Mouse (Mus musculus) skeletal muscle tissue, adult 2 months (tissue): ENCODE results near the gene Anp32a.

Experiments used
- DNase-seq: peaks from one replicate; pipeline ENCODE4 v3.0.0-alpha.2; 2012; ENCODE audit warnings: low read depth, low spot score

Gene Anp32a

GRCm38 (mm10) chr9:62401589-62401988 is 60.5 kb downstream of the Anp32a start:
- no peak for DNase-seq

- DNase-seq: no peak
Observed at GRCm38 (mm10) chr9:62406423-62407013, 65.4 kb downstream of the Anp32a start.

GRCm38 (mm10) chr9:62407357-62408146 is 66.5 kb downstream of the Anp32a start:
- no peak for DNase-seq

DNA sequence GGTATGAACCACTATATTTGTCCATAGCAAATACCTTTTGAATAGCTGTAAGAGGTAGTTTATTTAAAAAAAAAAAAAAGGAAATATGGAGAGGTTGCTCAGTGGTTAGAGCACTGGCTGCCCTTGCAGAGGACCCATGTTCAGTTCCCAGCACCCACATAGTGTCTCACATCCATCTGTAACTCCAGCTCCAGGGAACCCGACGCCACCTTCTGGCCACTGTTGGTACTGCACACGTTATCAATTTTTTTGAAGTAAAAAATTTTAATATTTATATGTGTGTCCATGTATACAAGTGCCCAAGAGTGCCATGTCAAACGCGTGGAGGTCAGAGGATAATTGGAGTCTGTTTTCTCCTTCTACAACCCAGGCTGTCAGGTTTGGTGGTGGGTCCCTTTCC is 77.6 kb downstream of the Anp32a start:
- no peak for DNase-seq

DNA sequence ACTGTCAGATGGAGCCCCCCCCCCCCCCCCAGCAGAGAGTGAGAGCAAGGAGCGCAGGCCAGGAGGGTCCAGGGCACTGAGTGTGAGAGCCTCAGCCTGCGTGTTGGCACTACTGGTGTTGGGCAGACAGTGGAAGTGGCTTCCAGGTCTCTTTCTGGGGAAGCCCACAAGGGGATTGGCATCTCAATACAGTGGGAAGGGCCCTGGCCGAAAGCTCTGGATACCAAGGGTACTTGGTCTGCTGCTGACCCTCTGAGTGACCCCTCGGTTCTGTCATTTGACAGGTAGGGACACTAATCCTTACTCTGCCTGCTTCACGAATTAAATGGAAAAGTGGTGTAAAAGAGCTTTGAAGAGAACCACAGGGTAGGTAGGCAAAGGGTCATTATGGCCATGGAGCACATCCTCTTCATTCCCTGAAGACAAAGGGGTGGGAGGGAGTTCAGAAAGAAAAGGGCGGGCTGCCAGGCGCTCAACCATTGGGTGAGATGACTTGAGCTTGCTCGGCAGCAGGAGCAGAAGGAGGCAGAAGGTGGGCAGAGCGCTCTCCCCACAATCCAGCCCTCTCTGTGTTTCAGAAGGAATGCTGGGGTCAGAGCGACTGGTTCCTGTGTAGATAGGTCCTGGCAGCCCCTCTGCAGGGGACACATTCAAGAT is 79.3 kb downstream of the Anp32a start:
- peak; percentile 45 for DNase-seq

DNA sequence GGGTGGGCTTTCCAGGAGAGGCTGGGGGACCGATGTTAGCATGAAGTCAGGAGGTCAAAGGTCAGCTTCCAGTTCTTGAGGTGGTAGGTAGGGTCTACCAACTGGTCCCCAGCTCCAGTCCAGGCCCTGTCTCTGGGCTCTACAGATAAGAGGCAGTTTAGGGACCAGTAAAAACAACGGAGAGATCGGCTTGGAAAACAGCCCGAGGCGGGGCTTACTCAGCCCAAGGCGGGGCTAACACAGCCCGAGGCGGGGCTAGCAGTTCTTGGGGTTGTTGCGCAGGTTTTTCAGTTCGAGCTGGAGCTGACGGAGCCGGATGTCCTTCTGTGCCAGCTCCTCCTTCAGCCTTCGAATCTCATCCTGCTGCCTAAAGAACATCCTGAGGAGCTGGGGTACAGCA is 79.9 kb downstream of the Anp32a start:
- DNase-seq: peak; percentile 69

- no peak for DNase-seq
Observed at GRCm38 (mm10) chr9:62421911-62422310, 80.8 kb downstream of the Anp32a start.

DNA sequence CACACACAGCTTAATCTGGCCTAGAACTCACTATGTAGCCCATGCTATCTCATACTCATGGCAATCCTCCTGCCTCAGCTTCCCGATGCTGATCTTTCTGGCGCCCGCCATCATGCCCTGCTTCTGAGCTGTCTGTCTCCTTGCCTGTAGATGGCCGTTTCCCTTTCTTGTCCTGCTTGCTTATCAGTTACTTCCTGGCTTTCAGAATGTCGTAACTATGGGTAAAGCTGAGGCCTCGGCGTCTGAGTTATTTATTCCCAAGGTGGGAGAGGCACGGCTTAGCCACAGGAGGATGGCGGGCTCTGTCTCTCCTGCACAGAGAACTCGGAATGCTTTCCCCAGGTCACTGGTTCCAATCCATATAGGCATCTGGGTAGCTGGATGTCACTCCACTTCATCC is 81.8 kb downstream of the Anp32a start:
- no peak for DNase-seq

DNA sequence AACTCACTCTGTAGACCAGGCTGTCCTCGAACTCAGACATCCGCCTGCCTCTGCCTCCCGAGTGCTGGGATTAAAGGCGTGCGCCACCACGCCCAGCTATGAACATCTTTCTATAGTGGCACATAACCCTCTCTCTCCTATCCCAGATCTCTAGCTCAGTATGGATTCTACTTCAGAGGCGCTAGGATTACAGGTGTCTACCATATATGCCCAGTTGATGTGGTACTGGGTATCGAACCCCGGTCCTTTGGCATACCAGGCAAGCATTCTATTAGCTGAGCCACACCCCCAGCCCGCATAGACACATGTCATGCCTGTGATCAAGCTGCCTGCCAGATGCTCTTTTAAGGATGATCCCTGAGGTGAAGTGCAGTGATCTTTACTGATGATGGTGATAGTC is 82.8 kb downstream of the Anp32a start:
- no peak for DNase-seq

GRCm38 (mm10) chr9:62425265-62425664 is 84.2 kb downstream of the Anp32a start:
- DNase-seq: no peak

- DNase-seq: no peak
Observed at GRCm38 (mm10) chr9:62426021-62426420, 84.9 kb downstream of the Anp32a start.

GRCm38 (mm10) chr9:62426531-62426930 is 85.4 kb downstream of the Anp32a start:
- DNase-seq: no peak

DNA sequence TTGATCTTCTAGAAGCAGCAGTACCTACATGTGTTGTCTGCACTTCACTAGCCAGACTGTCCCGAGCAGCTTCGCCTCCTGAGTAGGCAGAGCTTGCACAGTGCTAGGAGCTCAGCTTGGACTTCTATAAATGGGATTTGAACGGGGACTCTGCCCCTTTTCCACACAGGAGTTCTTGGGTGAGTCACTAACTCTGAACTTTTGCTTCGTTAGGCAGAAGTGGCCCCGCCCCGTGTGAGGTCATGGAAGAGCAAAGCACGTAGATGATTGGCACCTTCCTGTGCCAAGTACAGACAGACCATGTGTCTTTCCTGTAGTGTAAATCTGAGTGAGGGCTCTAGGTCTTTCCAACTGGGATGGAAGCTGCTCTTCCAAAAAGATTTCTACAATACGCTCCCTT is 85.9 kb downstream of the Anp32a start:
- DNase-seq: no peak
